Mouse (Mus musculus) layer of hippocampus, postnatal 10 days (tissue): ENCODE results near the gene Foxk1. TPM values are rescaled to one million over a fixed set of nuclear protein-coding genes. Genes with fewer than 3 reads are reported as not detected.

Experiments used
- DNase-seq, 2 experiments: peaks; one replicate each; pipeline ENCODE4 v3.0.0; 2021; ENCODE audit warnings: low spot score in 2 of 2
- total RNA-seq, 2 experiments: library from RNA; stranded (reverse); gene quantifications; 2 replicates each; pipeline ENCODE4 v1.2.3; 2021

Gene Foxk1
- total RNA-seq, 2 experiments from 2014 or later, result 33.9 to 37.9 TPM

GRCm38 (mm10) chr5:142441332-142442044 is 40.2 kb downstream of the Foxk1 start:
- DNase-seq, result no peak

- DNase-seq, result no peak
Measured at GRCm38 (mm10) chr5:142442045-142442440, 40.7 kb downstream of the Foxk1 start.

- DNase-seq, result no peak
Measured at GRCm38 (mm10) chr5:142443514-142443913, 42.2 kb downstream of the Foxk1 start.

GRCm38 (mm10) chr5:142443994-142444393 is 42.7 kb downstream of the Foxk1 start:
- DNase-seq, result no peak

GRCm38 (mm10) chr5:142444791-142445531 is 43.7 kb downstream of the Foxk1 start:
- DNase-seq, result no peak

GRCm38 (mm10) chr5:142445709-142446108 is 44.4 kb downstream of the Foxk1 start:
- DNase-seq, result no peak

- peak; percentile 95 to 97 for DNase-seq
Measured at GRCm38 (mm10) chr5:142448076-142448475, 46.8 kb downstream of the Foxk1 start.

GRCm38 (mm10) chr5:142448623-142449022 is 47.3 kb downstream of the Foxk1 start:
- DNase-seq, result no peak

GRCm38 (mm10) chr5:142450846-142451245 is 49.5 kb downstream of the Foxk1 start:
- DNase-seq, result no peak

- no peak for DNase-seq
Measured at GRCm38 (mm10) chr5:142451759-142452158, 50.5 kb downstream of the Foxk1 start.

- DNase-seq, result no peak
Measured at GRCm38 (mm10) chr5:142453742-142454141, 52.4 kb downstream of the Foxk1 start.

- DNase-seq, result no peak
Measured at GRCm38 (mm10) chr5:142456318-142456717, 55.0 kb downstream of the Foxk1 start.

GRCm38 (mm10) chr5:142457345-142457744 is 56.0 kb downstream of the Foxk1 start:
- DNase-seq, result no peak

GRCm38 (mm10) chr5:142458791-142459557 is 57.7 kb downstream of the Foxk1 start:
- no peak for DNase-seq

- DNase-seq, result no peak
Measured at GRCm38 (mm10) chr5:142459834-142460233, 58.5 kb downstream of the Foxk1 start.

- DNase-seq, result no peak
Measured at GRCm38 (mm10) chr5:142461942-142462640, 60.8 kb downstream of the Foxk1 start.

GRCm38 (mm10) chr5:142462641-142462948 is 61.3 kb downstream of the Foxk1 start:
- DNase-seq, result no peak

- no peak for DNase-seq
Measured at GRCm38 (mm10) chr5:142463011-142463410, 61.7 kb downstream of the Foxk1 start.

- peak; percentile 82 to 91 for DNase-seq
Measured at GRCm38 (mm10) chr5:142463461-142464454, 62.5 kb downstream of the Foxk1 start, which contains the start of gene Ap5z1. Ap5z1 (plus strand) TSS chr5:142463944.

- DNase-seq, result no peak
Measured at GRCm38 (mm10) chr5:142468375-142468774, 67.1 kb downstream of the Foxk1 start.
